Mouse (Mus musculus) liver, postnatal 0 days (tissue): ENCODE measurements at regions not wholly inside any gene's neighbourhood (a gene's known extent, or its start where the extent isn't known, plus 50 kb on each side); places are given as distances from the start of the nearest gene placed in this dataset.

Experiments
- CTCF ChIP-seq: sonication (generic); IDR thresholded peaks from 2 replicates; pipeline ENCODE4 v1.5.1; 2016; ENCODE audit warnings: antibody characterized with exemption, low read depth
- EP300 ChIP-seq: IDR thresholded peaks from 2 replicates; pipeline ENCODE4 v1.6.1; 2016; ENCODE audit warnings: antibody characterized with exemption, low read depth, mild to moderate bottlenecking

DNA sequence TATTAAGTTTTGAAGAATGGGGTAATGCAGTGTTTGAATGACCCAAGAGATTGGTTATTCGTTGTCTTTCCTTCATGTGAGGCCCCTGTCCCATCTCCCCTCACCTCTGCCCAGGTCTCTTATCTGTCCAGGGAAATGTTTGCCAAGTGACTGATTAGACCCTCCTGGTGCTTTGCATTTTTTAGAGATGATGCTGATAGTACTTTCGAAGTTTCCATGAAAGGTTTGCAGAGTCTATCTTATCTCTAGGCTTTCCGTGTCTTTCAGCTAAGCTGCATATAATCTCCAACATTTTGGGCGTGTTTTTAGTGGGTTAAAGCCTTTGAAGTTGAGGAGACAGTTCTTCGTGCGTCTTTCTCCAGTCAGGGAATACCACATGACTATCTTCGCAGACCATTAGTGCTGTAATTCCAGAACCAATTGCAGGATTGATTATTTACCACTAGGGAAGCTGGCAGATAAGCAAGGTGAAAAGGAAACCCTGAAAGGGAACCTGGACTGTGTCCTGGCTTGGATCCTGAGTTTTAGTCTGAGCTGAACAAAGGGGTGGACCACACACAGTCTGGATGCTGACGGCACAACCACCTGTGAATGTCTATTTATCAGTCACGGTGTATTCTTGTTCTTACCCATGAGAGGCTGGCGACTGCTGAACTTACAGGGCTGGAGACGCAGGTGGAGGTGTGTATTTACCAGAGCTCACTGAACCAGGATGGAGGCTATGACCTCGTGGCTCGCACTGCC lies 180.9 kb downstream of the Tmx1 start:
- TF ChIP-seq CTCF (no peak), EP300 (no peak)
